Mouse (Mus musculus) olfactory bulb, adult 2 months (tissue): ENCODE data around the gene Ccp110.

Source experiments
- CTCF ChIP-seq: fragments of 200-500 bp; IDR thresholded peaks from 2 replicates; pipeline ENCODE4 v1.5.1; 2012; ENCODE audit warnings: low read depth, mild to moderate bottlenecking, low read length, moderate library complexity; ENCODE audit not compliant: insufficient read depth
- POLR2A ChIP-seq: fragments of 200-500 bp; IDR thresholded peaks from 2 replicates; pipeline ENCODE4 v1.6.1; 2012; ENCODE audit warnings: mild to moderate bottlenecking, low read depth, low read length, moderate library complexity; ENCODE audit not compliant: insufficient read depth

DNA sequence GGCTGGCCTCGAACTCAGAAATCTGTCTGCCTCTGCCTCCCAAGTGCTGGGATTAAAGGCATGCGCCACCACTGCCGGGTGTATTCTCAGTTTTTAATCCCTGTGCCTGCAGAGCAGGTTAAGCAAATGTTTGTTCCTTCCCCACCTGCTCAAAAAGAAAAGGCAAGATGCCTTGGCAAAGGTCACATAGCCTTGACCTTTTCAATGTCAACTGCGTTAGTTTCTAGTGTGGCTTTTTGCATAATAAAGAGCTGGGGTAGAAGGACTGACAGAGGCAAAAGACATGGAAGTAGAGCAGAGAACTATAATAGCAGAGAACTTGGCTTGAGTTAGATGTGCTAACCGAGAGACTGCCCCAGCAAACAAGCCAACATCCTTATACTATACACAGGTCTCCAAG, 1.6 kb upstream of the Ccp110 start:
- TF ChIP-seq CTCF (no peak), POLR2A (no peak)
